Mouse (Mus musculus) hindbrain, embryonic 12.5 days (tissue): ENCODE results near the gene Nr1d2. TPM values are rescaled to one million over a fixed set of nuclear protein-coding genes. Genes with fewer than 3 reads are reported as not detected.
"Not testable (repeated sequence)": the region's sequence is repeated elsewhere in the genome, so short reads cannot be mapped to it uniquely, and the experiment has no call there.

Experiments used
- ATAC-seq: fragments of 200-750 bp; cut with Nextera tagmentation; 2 replicates; pipeline ENCODE4 v1.8.0; 2017; ENCODE audit warnings: moderate TSS enrichment; ENCODE audit not compliant: low FRiP score
- H3K27ac ChIP-seq: fragments of 300-500 bp; sonication (generic); 2 replicates; pipeline ENCODE4 v1.5.1; 2016; ENCODE audit warnings: mild to moderate bottlenecking
- H3K27me3 ChIP-seq: fragments of 300-500 bp; sonication (generic); 2 replicates; pipeline ENCODE4 v1.6.1; 2016; ENCODE audit warnings: mild to moderate bottlenecking
- H3K36me3 ChIP-seq: fragments of 300-500 bp; sonication (generic); 2 replicates; pipeline ENCODE4 v1.6.1; 2016; ENCODE audit warnings: mild to moderate bottlenecking
- H3K4me1 ChIP-seq: fragments of 300-500 bp; sonication (generic); 2 replicates; pipeline ENCODE4 v1.6.1; 2016
- H3K4me2 ChIP-seq: fragments of 300-500 bp; sonication (generic); replicated peaks from 2 replicates; pipeline ENCODE4 v1.6.1; 2016; ENCODE audit warnings: mild to moderate bottlenecking
- H3K4me3 ChIP-seq: fragments of 300-500 bp; sonication (generic); 2 replicates; pipeline ENCODE4 v1.5.1; 2016; ENCODE audit warnings: mild to moderate bottlenecking
- H3K9ac ChIP-seq: fragments of 300-500 bp; sonication (generic); 2 replicates; pipeline ENCODE4 v1.6.1; 2016; ENCODE audit warnings: mild to moderate bottlenecking, moderate library complexity
- H3K9me3 ChIP-seq: fragments of 300-500 bp; sonication (generic); replicated peaks from 2 replicates; pipeline ENCODE4 v1.6.1; 2016; ENCODE audit warnings: mild to moderate bottlenecking
- WGBS: fragments of 180-500 bp; shearing (Covaris S2); methylation state at CpG from one replicate; pipeline ENCODE4 v1.1.7; 2016; 5-methylcytosine and 5-hydroxymethylcytosine counted together
- polyA plus RNA-seq: library from polyadenylated mRNA; unstranded; fragments of >200 nt; fragmentation: Nextera tagmentation; extraction: Ambion mirVana; gene quantifications from 2 replicates; pipeline ENCODE4 v1.2.1, GENCODE M21; 2016

Nr1d2 gene
- polyA plus RNA-seq, 1 experiment from 2014 or later, result 5.3 TPM

- Histone ChIP-seq H3K4me1 (no peaks in the 10 kb centered on the region), H3K27me3 (no peaks in the 10 kb centered on the region), H3K36me3 (peaks cover 14% of the 10 kb centered on the region; the same call in 1 of the 2 replicates), H3K4me3 (no peak overlapping the region), H3K27ac (no peak overlapping the region), H3K4me2 (no peak overlapping the region), H3K9me3 (0 out of 2 replicates have a peak, but pooled peaks cover 4% of the 10 kb centered on the region), H3K9ac (no peak overlapping the region)
- ATAC-seq, result no peak
- 81% methylated on average over 3 of the region's 3 CpGs for WGBS
These were observed 22.3 kb upstream of the Nr1d2 start for GRCm38 (mm10) chr14:18261203-18261602.

GRCm38 (mm10) chr14:18242638-18243130 lies 3.8 kb upstream of the Nr1d2 start:
- Histone ChIP-seq H3K27ac (no peak overlapping the region), H3K36me3 (no peaks in the 10 kb centered on the region), H3K9me3 (no peaks in the 10 kb centered on the region), H3K27me3 (no peaks in the 10 kb centered on the region; the same call in 1 of the 2 replicates), H3K9ac (no peak overlapping the region), H3K4me3 (no peak overlapping the region), H3K4me2 (no peak overlapping the region), H3K4me1 (no peaks in the 10 kb centered on the region)
- ATAC-seq, result no peak
- WGBS, result 87% methylated on average over 21 of the region's 21 CpGs

- ATAC-seq, result no peak
- Histone ChIP-seq H3K27ac (no peak overlapping the region), H3K9me3 (no peaks in the 10 kb centered on the region), H3K4me3 (no peak overlapping the region), H3K27me3 (no peaks in the 10 kb centered on the region; the same call in 1 of the 2 replicates), H3K9ac (no peak overlapping the region), H3K4me1 (no peaks in the 10 kb centered on the region), H3K36me3 (no peaks in the 10 kb centered on the region), H3K4me2 (no peak overlapping the region)
- 90% methylated on average over 4 of the region's 4 CpGs for WGBS
These were observed 2.9 kb upstream of the Nr1d2 start for GRCm38 (mm10) chr14:18241786-18242185.

- 70% methylated on average over 7 of the region's 7 CpGs for WGBS
These were observed 1.2 kb upstream of the Nr1d2 start for GRCm38 (mm10) chr14:18240132-18240531.

GRCm38 (mm10) chr14:18238131-18238749 lies 687 bp downstream of the Nr1d2 start:
- peak overlapping the region; percentile 59 for H3K9ac ChIP-seq
- peak overlapping the region; percentile 75 for H3K27ac ChIP-seq
- peak; percentile 94 for ATAC-seq
- no peaks in the 10 kb centered on the region for H3K4me1 ChIP-seq
- H3K4me2 ChIP-seq, result peak overlapping the region; percentile 81
- no peaks in the 10 kb centered on the region; the same call in 1 of the 2 replicates for H3K27me3 ChIP-seq
- peak overlapping the region; percentile 84 for H3K4me3 ChIP-seq
- no peaks in the 10 kb centered on the region for H3K9me3 ChIP-seq
- no peaks in the 10 kb centered on the region for H3K36me3 ChIP-seq
- 0% methylated on average over 58 of the region's 71 CpGs for WGBS

More at GRCm38 (mm10) chr14:18240132-18240531, 1.2 kb upstream of the Nr1d2 start:
- no peak overlapping the region for H3K9ac ChIP-seq
- no peak overlapping the region for H3K27ac ChIP-seq
- H3K27me3 ChIP-seq, result no peaks in the 10 kb centered on the region; the same call in 1 of the 2 replicates
- ATAC-seq, result no peak
- H3K4me2 ChIP-seq, result no peak overlapping the region
- no peak overlapping the region for H3K4me3 ChIP-seq
- no peaks in the 10 kb centered on the region for H3K36me3 ChIP-seq
- no peaks in the 10 kb centered on the region for H3K9me3 ChIP-seq
- H3K4me1 ChIP-seq, result no peaks in the 10 kb centered on the region

GRCm38 (mm10) chr14:18237381-18237780 lies 1.5 kb downstream of the Nr1d2 start:
- no peak for ATAC-seq
- no peak overlapping the region for H3K9ac ChIP-seq
- no peaks in the 10 kb centered on the region for H3K36me3 ChIP-seq
- WGBS, result 58% methylated on average over 4 of the region's 4 CpGs
- H3K9me3 ChIP-seq, result no peaks in the 10 kb centered on the region
- no peak overlapping the region for H3K27ac ChIP-seq
- H3K4me1 ChIP-seq, result no peaks in the 10 kb centered on the region
- no peaks in the 10 kb centered on the region; the same call in 1 of the 2 replicates for H3K27me3 ChIP-seq
- H3K4me3 ChIP-seq, result peak overlapping the region; percentile 84; the same call in 1 of the 2 replicates
- peak overlapping the region; percentile 81; the same call in 1 of the 2 replicates for H3K4me2 ChIP-seq

GRCm38 (mm10) chr14:18236496-18237235 lies 2.3 kb downstream of the Nr1d2 start:
- not testable (repeated sequence) for H3K9me3 ChIP-seq, H3K4me1 ChIP-seq, H3K36me3 ChIP-seq, H3K27ac ChIP-seq, H3K4me2 ChIP-seq, H3K27me3 ChIP-seq, H3K9ac ChIP-seq, ATAC-seq, H3K4me3 ChIP-seq
- WGBS, result 96% methylated on average over 2 of the region's 2 CpGs

- no peak for ATAC-seq
- no peaks in the 10 kb centered on the region for H3K9me3 ChIP-seq
These were observed 4.7 kb downstream of the Nr1d2 start for GRCm38 (mm10) chr14:18233981-18234960.

GRCm38 (mm10) chr14:18233076-18233475 lies 5.9 kb downstream of the Nr1d2 start:
- no peaks in the 10 kb centered on the region for H3K27me3 ChIP-seq
- H3K36me3 ChIP-seq, result no peaks in the 10 kb centered on the region
- no peaks in the 10 kb centered on the region for H3K4me1 ChIP-seq
- H3K9me3 ChIP-seq, result no peaks in the 10 kb centered on the region
- H3K4me2 ChIP-seq, result no peak overlapping the region
- ATAC-seq, result no peak
- no peak overlapping the region for H3K4me3 ChIP-seq
- H3K9ac ChIP-seq, result no peak overlapping the region
- H3K27ac ChIP-seq, result no peak overlapping the region
- WGBS, result 85% methylated on average over 2 of the region's 2 CpGs

More at GRCm38 (mm10) chr14:18233981-18234960, 4.7 kb downstream of the Nr1d2 start:
- H3K27ac ChIP-seq, result no peak overlapping the region
- no peaks in the 10 kb centered on the region for H3K36me3 ChIP-seq
- no peaks in the 10 kb centered on the region for H3K27me3 ChIP-seq
- no peak overlapping the region for H3K9ac ChIP-seq
- H3K4me2 ChIP-seq, result no peak overlapping the region
- no peaks in the 10 kb centered on the region for H3K4me1 ChIP-seq
- no peak overlapping the region for H3K4me3 ChIP-seq
- WGBS, result 64% methylated on average over 5 of the region's 5 CpGs

- H3K9ac ChIP-seq, H3K9me3 ChIP-seq, H3K27ac ChIP-seq, H3K4me1 ChIP-seq, H3K27me3 ChIP-seq, H3K36me3 ChIP-seq, H3K4me2 ChIP-seq, ATAC-seq, H3K4me3 ChIP-seq: not testable (repeated sequence)
- WGBS, result 94% methylated on average over 8 of the region's 8 CpGs
These were observed 7.1 kb downstream of the Nr1d2 start for GRCm38 (mm10) chr14:18231866-18232265.

- not testable (repeated sequence) for H3K9ac ChIP-seq, H3K27me3 ChIP-seq, H3K4me1 ChIP-seq, H3K4me3 ChIP-seq, H3K4me2 ChIP-seq, H3K36me3 ChIP-seq, H3K9me3 ChIP-seq, H3K27ac ChIP-seq, ATAC-seq
- 93% methylated on average over 10 of the region's 10 CpGs for WGBS
These were observed 9.2 kb downstream of the Nr1d2 start for GRCm38 (mm10) chr14:18229751-18230150.

GRCm38 (mm10) chr14:18226181-18226580 lies 12.7 kb downstream of the Nr1d2 start:
- H3K36me3 ChIP-seq, H3K9me3 ChIP-seq, H3K27ac ChIP-seq, H3K4me1 ChIP-seq, H3K4me3 ChIP-seq, H3K9ac ChIP-seq, ATAC-seq, H3K27me3 ChIP-seq, H3K4me2 ChIP-seq: not testable (repeated sequence)
- 70% methylated on average over 11 of the region's 11 CpGs for WGBS
